Mouse (Mus musculus): ENCODE results near the gene Dnajc21. TPM values are rescaled to one million over a fixed set of nuclear protein-coding genes. Genes with fewer than 3 reads are reported as not detected.
"Not testable (repeated sequence)": the region's sequence is repeated elsewhere in the genome, so short reads cannot be mapped to it uniquely, and the experiment has no call there.

Gene Dnajc21
- 15.7 and 16.2 TPM in 2 replicates for polyA plus RNA-seq (2016; fragmentation: Nextera tagmentation; extraction: Ambion mirVana)

GRCm38 (mm10) chr15:10470151-10470831, at the start of gene Dnajc21:
Dnajc21 (minus strand) TSS chr15:10470516.
- under 1% methylated on average over 42 of the region's 87 CpGs for WGBS
- H3K4me1 ChIP-seq = peaks cover 19% of the 10 kb centered on the region
- peak; percentile 93 for ATAC-seq (ENCODE audit: low FRiP score)
- H3K27me3 ChIP-seq = no peaks in the 10 kb centered on the region
- H3K27ac ChIP-seq = peak within 1 kb of the TSS; percentile 86
- peak within 1 kb of the TSS; percentile 82 for H3K4me2 ChIP-seq
- peaks cover 3% of the 10 kb centered on the region for H3K36me3 ChIP-seq (replicated peaks)
- H3K4me3 ChIP-seq (replicated peaks) = peak within 1 kb of the TSS; percentile 73
- H3K9me3 ChIP-seq = no peaks in the 10 kb centered on the region
- H3K9ac ChIP-seq = peak within 1 kb of the TSS; percentile 90

GRCm38 (mm10) chr15:10515166-10515565, 44.9 kb upstream of the Dnajc21 start:
- H3K4me1 ChIP-seq = no peaks in the 10 kb centered on the region
- no peaks in the 10 kb centered on the region for H3K9me3 ChIP-seq
- H3K27ac ChIP-seq = no peak overlapping the region
- no peaks in the 10 kb centered on the region for H3K27me3 ChIP-seq
- 86% methylated on average over 7 of the region's 7 CpGs for WGBS
- H3K4me3 ChIP-seq (replicated peaks) = no peak overlapping the region
- no peak for ATAC-seq (ENCODE audit: low FRiP score)
- no peaks in the 10 kb centered on the region for H3K36me3 ChIP-seq (replicated peaks)
- no peak overlapping the region for H3K4me2 ChIP-seq
- H3K9ac ChIP-seq = no peak overlapping the region

DNA sequence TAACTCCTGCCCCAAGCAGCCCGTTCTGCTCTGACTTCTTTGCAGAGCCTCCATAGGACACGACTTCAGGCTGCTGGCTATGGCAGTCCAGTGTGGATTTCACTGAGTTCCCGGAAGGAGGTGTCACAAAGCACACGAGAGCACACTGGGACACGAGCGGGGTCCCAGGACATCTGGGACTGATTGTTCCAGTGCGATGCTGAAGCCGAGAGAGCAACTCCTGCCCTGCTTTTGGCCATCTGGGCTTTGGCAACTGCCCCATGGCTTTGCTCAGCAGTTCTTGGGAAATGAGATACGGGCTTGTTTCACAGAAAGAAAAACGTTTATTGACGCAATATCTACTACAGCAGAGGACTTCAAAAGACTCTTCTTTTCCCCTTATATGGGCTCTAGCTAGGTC, 35.8 kb upstream of the Dnajc21 start:
- Histone ChIP-seq H3K27me3 (no peaks in the 10 kb centered on the region), H3K36me3 (replicated peaks) (no peaks in the 10 kb centered on the region), H3K4me3 (replicated peaks) (no peak overlapping the region), H3K9ac (no peak overlapping the region), H3K27ac (no peak overlapping the region), H3K9me3 (no peaks in the 10 kb centered on the region), H3K4me2 (no peak overlapping the region), H3K4me1 (no peaks in the 10 kb centered on the region)
- no peak for ATAC-seq (ENCODE audit: low FRiP score)
- 70% methylated on average over 11 of the region's 11 CpGs for WGBS

DNA sequence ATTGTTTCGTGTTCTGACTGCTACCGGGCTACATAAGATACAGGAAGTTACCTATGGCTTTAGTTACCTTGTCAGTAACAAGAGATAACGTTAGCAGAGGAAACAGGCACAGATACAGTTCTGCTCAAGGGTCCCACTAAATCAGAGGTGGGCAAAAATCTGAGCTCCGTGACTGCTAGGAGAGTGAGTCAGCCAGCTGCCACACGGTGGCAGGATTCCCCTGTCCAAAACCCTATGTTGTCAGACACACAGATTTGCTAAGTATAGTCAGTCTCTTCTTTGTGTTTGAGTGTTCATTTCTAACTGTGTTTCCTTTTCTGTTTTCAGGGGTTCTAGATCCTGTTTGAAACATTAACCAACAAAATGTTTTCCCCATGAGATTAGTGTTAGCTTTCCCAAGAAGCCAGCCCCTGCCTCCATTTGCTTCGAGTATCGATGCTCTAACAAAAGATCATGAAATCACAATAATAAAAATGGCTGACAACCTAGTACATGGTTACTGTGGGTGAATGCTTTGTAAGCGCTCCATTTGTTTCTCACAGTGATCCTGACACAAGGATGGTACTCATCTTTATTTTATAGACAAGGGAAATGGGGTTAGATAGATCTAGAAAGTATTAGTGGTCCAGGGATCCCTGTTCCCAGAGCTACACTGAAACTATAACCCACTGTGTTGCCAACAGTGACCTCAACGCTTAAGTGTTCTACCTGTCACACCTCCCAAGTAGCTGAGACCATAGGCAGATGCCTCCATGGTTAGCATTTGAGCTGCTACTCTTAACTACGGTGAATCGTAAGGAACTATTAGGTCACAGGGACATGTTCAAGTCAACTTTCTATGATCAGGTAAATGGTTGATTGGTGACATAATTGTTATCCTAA, 30.8 kb upstream of the Dnajc21 start:
- peaks cover 3% of the 10 kb centered on the region for H3K36me3 ChIP-seq (replicated peaks)
- no peaks in the 10 kb centered on the region for H3K9me3 ChIP-seq
- peak; percentile 87 for ATAC-seq (ENCODE audit: low FRiP score)
- no peak overlapping the region for H3K27ac ChIP-seq
- no peaks in the 10 kb centered on the region for H3K4me1 ChIP-seq
- 60% methylated on average over 11 of the region's 11 CpGs for WGBS
- H3K4me3 ChIP-seq (replicated peaks) = no peak overlapping the region
- no peak overlapping the region for H3K4me2 ChIP-seq
- no peaks in the 10 kb centered on the region for H3K27me3 ChIP-seq
- H3K9ac ChIP-seq = no peak overlapping the region

- H3K27me3 ChIP-seq = no peaks in the 10 kb centered on the region
- WGBS = 87% methylated on average over 5 of the region's 5 CpGs
- no peak overlapping the region for H3K27ac ChIP-seq
Measured at GRCm38 (mm10) chr15:10500035-10500434, 29.7 kb upstream of the Dnajc21 start.

GRCm38 (mm10) chr15:10499593-10499992, 29.3 kb upstream of the Dnajc21 start:
- Histone ChIP-seq H3K27ac (no peak overlapping the region), H3K9ac (no peak overlapping the region), H3K36me3 (replicated peaks) (peaks cover 10% of the 10 kb centered on the region), H3K9me3 (no peaks in the 10 kb centered on the region), H3K4me3 (replicated peaks) (no peak overlapping the region), H3K4me1 (no peaks in the 10 kb centered on the region), H3K27me3 (no peaks in the 10 kb centered on the region), H3K4me2 (no peak overlapping the region)
- ATAC-seq (ENCODE audit: low FRiP score) = no peak
- WGBS = 74% methylated on average over 5 of the region's 5 CpGs

More at GRCm38 (mm10) chr15:10500035-10500434, 29.7 kb upstream of the Dnajc21 start:
- Histone ChIP-seq H3K4me1 (no peaks in the 10 kb centered on the region), H3K9ac (no peak overlapping the region), H3K4me3 (replicated peaks) (no peak overlapping the region), H3K36me3 (replicated peaks) (peaks cover 7% of the 10 kb centered on the region), H3K4me2 (no peak overlapping the region), H3K9me3 (no peaks in the 10 kb centered on the region)
- no peak for ATAC-seq (ENCODE audit: low FRiP score)

DNA sequence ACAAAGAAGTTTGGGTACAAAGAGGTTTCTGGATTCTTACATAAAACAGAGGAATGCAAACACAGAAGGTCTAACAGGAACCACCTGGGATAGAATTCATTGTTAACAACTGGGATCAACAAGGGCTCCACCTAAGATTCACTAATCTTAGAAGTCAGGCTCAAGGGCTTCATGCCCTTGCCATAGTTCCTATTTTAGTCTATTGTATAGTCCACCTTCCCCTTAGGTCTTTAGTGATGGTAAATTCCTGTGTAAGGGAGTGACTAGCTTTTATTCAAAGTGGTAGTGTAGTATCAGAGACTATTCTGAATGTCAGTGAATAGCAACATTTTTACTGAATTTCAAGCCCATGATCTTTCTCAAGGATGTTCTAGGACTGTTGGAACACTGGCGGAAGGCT, 26.4 kb upstream of the Dnajc21 start:
- H3K4me3 ChIP-seq (replicated peaks); H3K9me3 ChIP-seq; H3K27me3 ChIP-seq; H3K4me2 ChIP-seq; H3K27ac ChIP-seq; H3K4me1 ChIP-seq; H3K9ac ChIP-seq; ATAC-seq (ENCODE audit: low FRiP score): not testable (repeated sequence)
- peaks cover 29% of the 10 kb centered on the region for H3K36me3 ChIP-seq (replicated peaks)
- 95% methylated on average over 1 of the region's 1 CpGs for WGBS

GRCm38 (mm10) chr15:10495944-10496343, 25.6 kb upstream of the Dnajc21 start:
- Histone ChIP-seq H3K27me3 (no peaks in the 10 kb centered on the region), H3K9ac (no peak overlapping the region), H3K4me2 (no peak overlapping the region), H3K27ac (no peak overlapping the region), H3K4me1 (no peaks in the 10 kb centered on the region), H3K36me3 (replicated peaks) (peaks cover 29% of the 10 kb centered on the region), H3K9me3 (no peaks in the 10 kb centered on the region), H3K4me3 (replicated peaks) (no peak overlapping the region)
- WGBS = 93% methylated on average over 11 of the region's 11 CpGs
- no peak for ATAC-seq (ENCODE audit: low FRiP score)

DNA sequence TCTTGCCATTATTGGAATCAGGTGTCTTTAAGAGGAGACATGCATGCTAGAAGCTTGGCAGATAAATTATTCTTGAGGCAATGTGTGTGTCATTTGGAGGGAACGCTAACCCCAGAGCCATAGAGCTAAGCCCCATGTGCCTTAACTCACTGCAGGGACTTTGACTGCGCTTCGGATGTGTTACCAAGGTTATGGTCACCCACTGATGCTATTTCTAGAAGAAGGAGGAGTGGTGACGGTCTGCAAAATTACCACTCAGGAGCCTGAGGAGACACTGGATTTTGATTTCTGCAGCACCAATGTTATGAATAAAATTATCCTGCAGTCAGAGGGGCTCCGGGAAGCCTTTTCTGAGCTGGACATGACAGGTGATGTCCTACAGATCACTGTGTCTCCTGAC, 19.8 kb upstream of the Dnajc21 start:
- no peak for ATAC-seq (ENCODE audit: low FRiP score)
- Histone ChIP-seq H3K36me3 (replicated peaks) (peaks cover 34% of the 10 kb centered on the region), H3K4me2 (no peak overlapping the region), H3K9me3 (no peaks in the 10 kb centered on the region), H3K27me3 (no peaks in the 10 kb centered on the region), H3K9ac (no peak overlapping the region), H3K4me1 (peaks cover 8% of the 10 kb centered on the region), H3K27ac (no peak overlapping the region), H3K4me3 (replicated peaks) (no peak overlapping the region)
- 91% methylated on average over 5 of the region's 5 CpGs for WGBS

GRCm38 (mm10) chr15:10487246-10487645, 16.9 kb upstream of the Dnajc21 start:
- H3K4me2 ChIP-seq = peak overlapping the region; percentile 76
- H3K27me3 ChIP-seq = no peaks in the 10 kb centered on the region
- H3K4me1 ChIP-seq = peaks cover 20% of the 10 kb centered on the region
- H3K36me3 ChIP-seq (replicated peaks) = peaks cover 23% of the 10 kb centered on the region
- H3K4me3 ChIP-seq (replicated peaks) = peak overlapping the region; percentile 83
- WGBS = 69% methylated on average over 2 of the region's 2 CpGs
- H3K9ac ChIP-seq = no peak overlapping the region
- H3K9me3 ChIP-seq = no peaks in the 10 kb centered on the region
- no peak for ATAC-seq (ENCODE audit: low FRiP score)
- H3K27ac ChIP-seq = no peak overlapping the region

GRCm38 (mm10) chr15:10486365-10486839, 16.1 kb upstream of the Dnajc21 start:
- peaks cover 25% of the 10 kb centered on the region for H3K36me3 ChIP-seq (replicated peaks)
- H3K4me1 ChIP-seq = peaks cover 20% of the 10 kb centered on the region
- ATAC-seq (ENCODE audit: low FRiP score) = peak; percentile 45
- H3K9me3 ChIP-seq = no peaks in the 10 kb centered on the region
- H3K27ac ChIP-seq = peak overlapping the region; percentile 73
- no peaks in the 10 kb centered on the region for H3K27me3 ChIP-seq
- H3K4me3 ChIP-seq (replicated peaks) = peak overlapping the region; percentile 83
- H3K9ac ChIP-seq = peak overlapping the region; percentile 79
- WGBS = 1% methylated on average over 18 of the region's 18 CpGs
- peak overlapping the region; percentile 76 for H3K4me2 ChIP-seq

- Histone ChIP-seq H3K27me3 (no peaks in the 10 kb centered on the region), H3K36me3 (replicated peaks) (peaks cover 30% of the 10 kb centered on the region), H3K27ac (peak within 1 kb of the TSS; percentile 73), H3K9ac (peak within 1 kb of the TSS; percentile 79), H3K4me1 (peaks cover 20% of the 10 kb centered on the region), H3K9me3 (no peaks in the 10 kb centered on the region), H3K4me3 (replicated peaks) (peak within 1 kb of the TSS; percentile 83), H3K4me2 (peak within 1 kb of the TSS; percentile 76)
- ATAC-seq (ENCODE audit: low FRiP score) = peak; percentile 99
- WGBS = under 1% methylated on average over 58 of the region's 58 CpGs
Measured at GRCm38 (mm10) chr15:10485484-10486364, 15.4 kb upstream of the Dnajc21 start, which contains the start of the genes Brix1 and Rad1. Brix1 (minus strand) TSS chr15:10485947. Rad1 (plus strand) TSS chr15:10486018.

Data from forebrain, embryonic 12.5 days (tissue).